Mouse (Mus musculus) lung, postnatal 36 days (tissue): ENCODE measurements around the gene Smg9.

ENCODE experiments used
- DNase-seq: peaks from one replicate; pipeline ENCODE4 v3.0.0; 2022; ENCODE audit warnings: mixed read lengths

Smg9 gene

GRCm38 (mm10) chr7:24399256-24400081 lies at the start of gene Smg9:
TSS of gene Smg9 (plus strand) at chr7:24399619.
- peak; percentile 98 for DNase-seq

- no peak for DNase-seq
Measured at GRCm38 (mm10) chr7:24355646-24356045, 43.8 kb upstream of the Smg9 start.

- DNase-seq, result no peak
Measured at GRCm38 (mm10) chr7:24356081-24356480, 43.3 kb upstream of the Smg9 start.

GRCm38 (mm10) chr7:24357899-24358298 lies 41.5 kb upstream of the Smg9 start:
- no peak for DNase-seq

GRCm38 (mm10) chr7:24359269-24359668 lies 40.1 kb upstream of the Smg9 start:
- DNase-seq, result no peak

- DNase-seq, result no peak
Measured at GRCm38 (mm10) chr7:24361001-24361400, 38.4 kb upstream of the Smg9 start.

GRCm38 (mm10) chr7:24363228-24363627 lies 36.2 kb upstream of the Smg9 start:
- peak; percentile 47 for DNase-seq

GRCm38 (mm10) chr7:24364827-24365226 lies 34.6 kb upstream of the Smg9 start:
- peak; percentile 91 for DNase-seq

- DNase-seq, result no peak
Measured at GRCm38 (mm10) chr7:24365258-24366014, 34.0 kb upstream of the Smg9 start.

GRCm38 (mm10) chr7:24366716-24367632 lies 32.4 kb upstream of the Smg9 start:
- no peak for DNase-seq

- DNase-seq, result no peak
Measured at GRCm38 (mm10) chr7:24368226-24368625, 31.2 kb upstream of the Smg9 start.

GRCm38 (mm10) chr7:24368946-24369345 lies 30.5 kb upstream of the Smg9 start:
- DNase-seq, result no peak

- DNase-seq, result no peak
Measured at GRCm38 (mm10) chr7:24369731-24370541, 29.5 kb upstream of the Smg9 start, which contains the start of gene Kcnn4. TSS of gene Kcnn4 (plus strand) at chr7:24370263.

GRCm38 (mm10) chr7:24371012-24371808 lies 28.2 kb upstream of the Smg9 start:
- no peak for DNase-seq

GRCm38 (mm10) chr7:24371809-24372145 lies 27.6 kb upstream of the Smg9 start:
- DNase-seq, result no peak

- peak; percentile 80 for DNase-seq
Measured at GRCm38 (mm10) chr7:24372300-24372699, 27.1 kb upstream of the Smg9 start.

- no peak for DNase-seq
Measured at GRCm38 (mm10) chr7:24372786-24373185, 26.6 kb upstream of the Smg9 start.

GRCm38 (mm10) chr7:24373538-24374379 lies 25.7 kb upstream of the Smg9 start:
- DNase-seq, result peak; percentile 68

- no peak for DNase-seq
Measured at GRCm38 (mm10) chr7:24376456-24376855, 23.0 kb upstream of the Smg9 start.
